Mouse (Mus musculus) limb, embryonic 15.5 days (tissue): Measurements from ENCODE around the gene Traf2. TPM values are rescaled to one million over a fixed set of nuclear protein-coding genes. Genes with fewer than 3 reads are reported as not detected.
A peak's percentile ranks its signal among the peaks of the same experiment; 100 is the strongest.

Experiments
- ATAC-seq: fragments of 200-750 bp; cut with Nextera tagmentation; 2 replicates; pipeline ENCODE4 v1.8.0; 2017; ENCODE audit warnings: low read depth, moderate TSS enrichment; ENCODE audit not compliant: insufficient number of reproducible peaks, low FRiP score, low TSS enrichment
- H3K27ac ChIP-seq: fragments of 300-500 bp; sonication (generic); 2 replicates; pipeline ENCODE4 v1.5.1; 2015; ENCODE audit warnings: moderate library complexity, mild to moderate bottlenecking, inconsistent platforms
- H3K27me3 ChIP-seq: fragments of 300-500 bp; sonication (generic); 2 replicates; pipeline ENCODE4 v1.6.1; 2015; ENCODE audit warnings: inconsistent platforms
- H3K36me3 ChIP-seq: fragments of 300-500 bp; sonication (generic); 2 replicates; pipeline ENCODE4 v1.6.1; 2015; ENCODE audit warnings: inconsistent platforms
- H3K4me1 ChIP-seq: fragments of 300-500 bp; sonication (generic); 2 replicates; pipeline ENCODE4 v1.6.1; 2015; ENCODE audit warnings: inconsistent platforms
- H3K4me2 ChIP-seq: fragments of 300-500 bp; sonication (generic); 2 replicates; pipeline ENCODE4 v1.6.1; 2015; ENCODE audit warnings: mild to moderate bottlenecking, inconsistent platforms
- H3K4me3 ChIP-seq: fragments of 300-500 bp; sonication (generic); 2 replicates; pipeline ENCODE4 v1.5.1; 2015; ENCODE audit warnings: mild to moderate bottlenecking, inconsistent platforms
- H3K9ac ChIP-seq: fragments of 300-500 bp; sonication (generic); 2 replicates; pipeline ENCODE4 v1.6.1; 2015; ENCODE audit warnings: inconsistent platforms
- H3K9me3 ChIP-seq: fragments of 300-500 bp; sonication (generic); 2 replicates; pipeline ENCODE4 v1.6.1; 2016; ENCODE audit warnings: inconsistent platforms
- WGBS: fragments of 180-500 bp; shearing (Covaris S2); methylation state at CpG from one replicate; pipeline ENCODE4 v1.1.7; 2015; 5-methylcytosine and 5-hydroxymethylcytosine counted together
- polyA plus RNA-seq: library from polyadenylated mRNA; unstranded; fragments of >200 nt; fragmentation: Nextera tagmentation; extraction: Ambion mirVana; gene quantifications from 2 replicates; pipeline ENCODE4 v1.2.1, GENCODE M21; 2015

The Traf2 gene
- polyA plus RNA-seq, 1 experiment from 2014 or later: 34.4 TPM

- peaks cover 20% of the 10 kb centered on the region for H3K36me3 ChIP-seq
- peak within 1 kb of the TSS; percentile 91 for H3K4me2 ChIP-seq
- peaks cover 59% of the 10 kb centered on the region for H3K4me1 ChIP-seq
- H3K9me3 ChIP-seq: no peaks in the 10 kb centered on the region
- H3K27ac ChIP-seq: peak within 1 kb of the TSS; percentile 95
- WGBS: under 1% methylated on average over 41 of the region's 45 CpGs
- H3K27me3 ChIP-seq: peaks cover 38% of the 10 kb centered on the region
- ATAC-seq: peak; percentile 97
- peak within 1 kb of the TSS; percentile 60 for H3K4me3 ChIP-seq
- H3K9ac ChIP-seq: peak within 1 kb of the TSS; percentile 51
Observed at GRCm38 (mm10) chr2:25574579-25575431, 28.1 kb upstream of the Traf2 start, which contains the start of the genes Mamdc4 and Phpt1. TSS of gene Mamdc4 (minus strand) at chr2:25574845. TSS of gene Phpt1 (minus strand) at chr2:25575224.

DNA sequence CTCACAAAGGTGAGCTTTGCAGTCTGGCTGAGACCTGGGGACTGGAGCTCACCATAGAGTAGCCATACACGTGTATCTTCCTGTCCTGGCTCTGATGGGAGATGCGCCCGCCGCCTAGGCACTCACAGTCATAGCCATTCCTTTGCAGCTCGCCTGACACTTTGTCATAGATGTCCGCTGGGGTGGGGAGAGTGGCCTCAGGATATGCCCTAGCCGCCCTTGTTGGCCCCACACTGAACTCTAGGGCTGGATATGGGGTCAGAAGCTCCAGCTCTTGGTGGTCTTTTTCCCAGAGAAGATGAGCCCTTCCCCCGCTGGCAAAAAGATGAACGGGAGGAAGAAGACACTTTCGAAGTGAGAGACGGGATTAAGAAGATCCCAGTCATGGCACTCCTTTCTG is 27.4 kb upstream of the Traf2 start:
- no peak for ATAC-seq
- H3K36me3 ChIP-seq: peaks cover 27% of the 10 kb centered on the region
- H3K27me3 ChIP-seq: peaks cover 31% of the 10 kb centered on the region
- H3K9ac ChIP-seq: peak overlapping the region; percentile 51
- peak overlapping the region; percentile 95 for H3K27ac ChIP-seq
- peak overlapping the region; percentile 91 for H3K4me2 ChIP-seq
- peak overlapping the region; percentile 60 for H3K4me3 ChIP-seq
- H3K9me3 ChIP-seq: no peaks in the 10 kb centered on the region
- WGBS: 15% methylated on average over 11 of the region's 11 CpGs
- peaks cover 52% of the 10 kb centered on the region for H3K4me1 ChIP-seq

- no peak overlapping the region for H3K9ac ChIP-seq
- H3K9me3 ChIP-seq: no peaks in the 10 kb centered on the region
- H3K4me3 ChIP-seq: no peak overlapping the region
- H3K36me3 ChIP-seq: peaks cover 38% of the 10 kb centered on the region
- H3K27me3 ChIP-seq: peaks cover 20% of the 10 kb centered on the region
- WGBS: 92% methylated on average over 2 of the region's 2 CpGs
- no peak overlapping the region; the same call in 1 of the 2 replicates for H3K4me2 ChIP-seq
- ATAC-seq: no peak
- H3K4me1 ChIP-seq: peaks cover 42% of the 10 kb centered on the region
- no peak overlapping the region for H3K27ac ChIP-seq
Observed at GRCm38 (mm10) chr2:25573068-25573467, 26.3 kb upstream of the Traf2 start.

DNA sequence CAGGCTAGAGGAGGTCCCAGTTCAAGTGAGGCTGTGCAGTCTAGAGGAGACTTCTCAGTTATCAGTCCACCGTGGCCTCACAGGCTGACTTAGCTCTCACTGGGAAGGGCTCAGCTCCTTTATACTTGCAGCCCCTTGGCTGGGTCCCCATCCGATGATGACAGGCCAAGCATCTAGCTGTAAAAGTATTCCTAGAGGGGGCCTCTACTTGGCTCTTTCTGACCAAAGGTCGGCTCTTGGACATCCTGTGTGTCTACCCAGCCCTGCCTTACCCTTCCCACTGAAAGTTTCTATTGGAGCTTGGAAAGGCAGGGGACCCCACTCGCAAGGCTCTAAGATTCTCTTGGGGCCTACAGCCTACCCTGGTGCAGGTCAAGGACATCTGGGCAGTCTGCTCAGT is 24.5 kb upstream of the Traf2 start:
- Histone ChIP-seq H3K9ac (no peak overlapping the region), H3K4me1 (peaks cover 24% of the 10 kb centered on the region), H3K27ac (no peak overlapping the region), H3K4me3 (no peak overlapping the region), H3K9me3 (no peaks in the 10 kb centered on the region), H3K4me2 (no peak overlapping the region), H3K27me3 (peaks cover 2% of the 10 kb centered on the region), H3K36me3 (peaks cover 56% of the 10 kb centered on the region)
- no peak for ATAC-seq
- whole genome bisulfite sequencing: 92% methylated on average over 4 of the region's 4 CpGs

GRCm38 (mm10) chr2:25569323-25569722 is 22.6 kb upstream of the Traf2 start:
- no peaks in the 10 kb centered on the region for H3K9me3 ChIP-seq
- peaks cover 14% of the 10 kb centered on the region for H3K4me1 ChIP-seq
- WGBS: 89% methylated on average over 3 of the region's 3 CpGs
- H3K4me2 ChIP-seq: no peak overlapping the region
- peaks cover 75% of the 10 kb centered on the region for H3K36me3 ChIP-seq
- H3K4me3 ChIP-seq: no peak overlapping the region
- ATAC-seq: no peak
- no peak overlapping the region for H3K27ac ChIP-seq
- no peak overlapping the region for H3K9ac ChIP-seq
- no peaks in the 10 kb centered on the region for H3K27me3 ChIP-seq

DNA sequence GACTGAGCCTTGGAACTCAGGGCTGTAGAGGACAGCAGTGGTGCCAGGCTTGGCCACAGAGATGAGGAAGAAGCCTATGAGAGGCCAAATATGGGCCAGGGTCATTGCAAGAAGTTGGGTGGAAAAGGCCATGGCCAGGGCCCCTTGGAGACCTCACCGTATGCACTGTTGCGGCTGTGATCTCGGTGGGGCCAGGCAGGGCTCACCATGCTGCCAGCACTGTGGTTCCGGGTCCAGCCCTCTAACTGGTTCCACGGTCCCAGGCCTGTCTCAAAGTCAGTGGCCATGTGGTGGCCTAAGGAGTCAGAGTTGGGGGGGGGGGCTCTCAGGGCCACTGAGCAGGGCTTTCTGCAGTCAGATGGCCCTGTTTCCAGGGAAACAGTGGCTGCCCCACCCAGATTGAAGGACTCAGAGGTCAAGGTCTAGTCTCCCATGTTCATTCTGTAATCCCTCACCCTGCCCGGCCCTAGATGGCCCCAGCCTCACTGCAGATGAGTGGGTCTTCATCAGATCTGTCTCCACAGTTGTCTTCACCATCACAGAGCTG is 21.8 kb upstream of the Traf2 start:
- Histone ChIP-seq H3K36me3 (peaks cover 83% of the 10 kb centered on the region), H3K27me3 (no peaks in the 10 kb centered on the region), H3K9me3 (no peaks in the 10 kb centered on the region), H3K9ac (no peak overlapping the region), H3K4me1 (peaks cover 7% of the 10 kb centered on the region), H3K4me3 (no peak overlapping the region), H3K27ac (no peak overlapping the region), H3K4me2 (no peak overlapping the region)
- ATAC-seq: no peak
- 89% methylated on average over 6 of the region's 6 CpGs for WGBS

DNA sequence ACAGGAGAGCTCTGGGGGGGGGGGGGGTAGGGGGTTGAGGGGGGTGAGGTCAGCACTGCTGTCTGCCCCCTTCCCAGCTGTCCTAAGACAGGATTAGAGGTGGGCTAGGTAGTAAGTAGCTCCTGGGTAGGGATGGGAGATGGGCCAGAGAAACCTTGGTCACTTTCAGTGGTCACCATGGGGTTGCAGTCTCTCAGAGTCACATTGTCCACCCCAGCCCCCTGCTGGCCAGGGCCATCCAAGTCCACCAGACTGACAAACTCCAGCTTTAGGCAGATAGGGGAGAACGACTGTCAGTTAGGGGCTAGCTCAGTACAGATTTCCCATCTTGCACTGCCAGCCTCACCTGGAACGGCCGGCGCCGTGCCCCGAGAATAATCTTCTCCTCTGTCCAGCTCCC is 19.8 kb upstream of the Traf2 start:
- no peaks in the 10 kb centered on the region for H3K9me3 ChIP-seq
- no peak overlapping the region for H3K4me3 ChIP-seq
- WGBS: 77% methylated on average over 6 of the region's 6 CpGs
- no peak for ATAC-seq
- peaks cover 93% of the 10 kb centered on the region for H3K36me3 ChIP-seq
- no peak overlapping the region for H3K27ac ChIP-seq
- H3K4me1 ChIP-seq: no peaks in the 10 kb centered on the region
- H3K4me2 ChIP-seq: no peak overlapping the region
- H3K9ac ChIP-seq: no peak overlapping the region
- no peaks in the 10 kb centered on the region for H3K27me3 ChIP-seq

DNA sequence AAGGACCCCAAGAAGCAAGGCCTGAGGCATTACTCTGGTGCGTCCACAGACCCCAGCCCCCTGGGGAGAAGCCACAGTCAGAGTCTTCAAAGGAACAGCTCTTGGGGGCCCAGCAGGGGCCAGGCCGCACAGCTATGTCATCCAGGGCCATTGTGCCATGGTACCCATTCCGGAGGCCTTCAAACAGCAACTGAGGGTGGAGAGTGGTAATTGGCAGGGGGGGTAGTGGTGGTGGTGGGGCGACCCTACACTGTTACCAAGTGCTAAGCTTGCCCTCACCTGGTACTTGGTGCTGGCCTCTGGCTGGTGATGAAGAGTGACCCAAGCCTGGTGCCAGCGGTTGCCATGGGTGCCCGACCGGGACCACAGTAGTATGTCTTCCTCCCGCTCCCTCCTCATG is 19.0 kb upstream of the Traf2 start:
- Histone ChIP-seq H3K9me3 (no peaks in the 10 kb centered on the region), H3K36me3 (peaks cover 94% of the 10 kb centered on the region), H3K4me1 (0 out of 2 replicates have a peak, but pooled peaks cover under 1% of the 10 kb centered on the region), H3K9ac (no peak overlapping the region), H3K27ac (no peak overlapping the region), H3K27me3 (no peaks in the 10 kb centered on the region), H3K4me3 (no peak overlapping the region), H3K4me2 (no peak overlapping the region)
- no peak for ATAC-seq
- WGBS: 88% methylated on average over 8 of the region's 8 CpGs

DNA sequence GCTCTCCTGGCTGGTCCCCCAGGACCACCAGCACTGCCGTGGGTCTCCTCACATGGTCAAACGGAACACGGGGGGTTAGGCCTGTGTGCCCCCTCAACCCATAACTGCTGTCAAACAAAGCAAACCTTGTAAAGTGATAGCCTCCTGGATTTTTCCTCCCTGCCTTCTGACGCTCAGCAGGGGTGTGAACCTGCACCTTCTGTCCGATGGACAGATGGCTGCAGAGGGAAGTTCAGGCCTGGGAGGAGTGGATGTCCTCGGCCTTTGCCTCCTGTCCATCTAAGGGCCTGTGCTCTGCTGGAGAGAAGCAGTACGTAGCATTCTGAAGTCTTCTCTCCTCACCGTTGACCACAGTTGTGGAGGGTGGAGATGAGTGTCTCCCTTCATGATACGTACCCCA is 15.2 kb upstream of the Traf2 start:
- no peaks in the 10 kb centered on the region for H3K9me3 ChIP-seq
- H3K4me3 ChIP-seq: no peak overlapping the region
- 83% methylated on average over 9 of the region's 9 CpGs for WGBS
- no peaks in the 10 kb centered on the region for H3K27me3 ChIP-seq
- peaks cover 23% of the 10 kb centered on the region for H3K4me1 ChIP-seq
- H3K36me3 ChIP-seq: peaks cover 74% of the 10 kb centered on the region
- no peak overlapping the region for H3K27ac ChIP-seq
- no peak for ATAC-seq
- H3K4me2 ChIP-seq: no peak overlapping the region
- no peak overlapping the region for H3K9ac ChIP-seq

DNA sequence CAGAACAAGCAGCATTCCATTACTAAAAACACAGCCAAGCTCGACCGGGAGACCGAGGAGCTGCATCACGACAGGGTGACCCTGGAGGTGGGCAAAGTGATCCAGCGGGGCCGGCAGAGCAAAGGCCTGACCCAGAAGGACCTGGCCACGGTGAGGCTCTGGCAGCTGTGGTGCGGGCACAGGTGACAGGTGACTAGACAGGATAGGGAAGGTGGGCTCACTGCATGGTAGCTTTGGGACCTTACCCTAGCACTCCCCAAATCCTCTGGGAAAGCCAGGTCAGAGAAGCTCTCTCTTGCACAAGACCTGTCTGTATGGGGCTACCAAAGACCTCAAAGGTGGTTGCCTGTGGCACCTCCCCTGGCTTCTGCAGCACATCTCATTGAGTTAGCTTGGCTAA is 13.8 kb upstream of the Traf2 start:
- Histone ChIP-seq H3K9ac (no peak overlapping the region), H3K9me3 (no peaks in the 10 kb centered on the region), H3K4me3 (no peak overlapping the region), H3K36me3 (peaks cover 60% of the 10 kb centered on the region), H3K4me1 (peaks cover 31% of the 10 kb centered on the region), H3K27ac (no peak overlapping the region), H3K4me2 (no peak overlapping the region), H3K27me3 (no peaks in the 10 kb centered on the region)
- no peak for ATAC-seq
- 76% methylated on average over 8 of the region's 8 CpGs for WGBS

DNA sequence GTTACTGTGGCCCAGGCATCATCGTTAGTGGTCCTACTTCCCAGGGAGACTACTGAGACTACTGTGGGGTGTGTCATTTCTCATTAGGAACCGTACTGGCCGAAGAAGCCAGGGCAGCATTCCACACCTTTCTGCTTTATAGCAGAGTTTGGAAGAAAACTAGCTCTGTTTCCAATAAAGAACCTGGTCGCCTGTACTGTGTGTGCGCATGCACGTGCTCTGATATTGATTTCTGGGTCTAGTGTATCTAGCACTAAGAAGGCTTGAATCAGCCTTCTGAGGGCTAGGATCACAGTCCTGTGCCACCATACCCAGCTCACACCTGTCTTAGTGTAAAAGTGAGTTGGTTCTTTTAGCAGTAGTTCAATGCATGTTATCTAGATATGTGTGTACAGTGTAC is 12.0 kb upstream of the Traf2 start:
- H3K9me3 ChIP-seq: no peaks in the 10 kb centered on the region
- peak overlapping the region; percentile 83 for H3K4me2 ChIP-seq
- H3K9ac ChIP-seq: peak overlapping the region; percentile 94
- no peak for ATAC-seq
- H3K4me3 ChIP-seq: peak overlapping the region; percentile 99
- peaks cover 43% of the 10 kb centered on the region for H3K36me3 ChIP-seq
- H3K27me3 ChIP-seq: no peaks in the 10 kb centered on the region
- peaks cover 31% of the 10 kb centered on the region for H3K4me1 ChIP-seq
- H3K27ac ChIP-seq: peak overlapping the region; percentile 80; the same call in 1 of the 2 replicates
- 42% methylated on average over 6 of the region's 6 CpGs for WGBS

GRCm38 (mm10) chr2:25557964-25558360 is 11.2 kb upstream of the Traf2 start:
- Histone ChIP-seq H3K4me3 (peak overlapping the region; percentile 99), H3K27me3 (no peaks in the 10 kb centered on the region), H3K9me3 (no peaks in the 10 kb centered on the region), H3K36me3 (peaks cover 35% of the 10 kb centered on the region), H3K4me1 (peaks cover 31% of the 10 kb centered on the region), H3K4me2 (peak overlapping the region; percentile 83), H3K9ac (peak overlapping the region; percentile 94), H3K27ac (peak overlapping the region; percentile 80)
- WGBS: under 1% methylated on average over 24 of the region's 24 CpGs
- ATAC-seq: peak; percentile 11
